Mouse (Mus musculus) thymus, adult 2 months (tissue): Measurements from ENCODE around the gene Sema4a. TPM values are rescaled to one million over a fixed set of nuclear protein-coding genes. Genes with fewer than 3 reads are reported as not detected.
"Not testable (repeated sequence)": the region's sequence is repeated elsewhere in the genome, so short reads cannot be mapped to it uniquely, and the experiment has no call there.

Experiments used
- DNase-seq: peaks from one replicate; pipeline ENCODE4 v3.0.0; 2021
- H3K27ac ChIP-seq: fragments of 200-500 bp; 2 replicates; pipeline ENCODE4 v1.5.1; 2012; ENCODE audit warnings: low read length, control low read depth; ENCODE audit not compliant: control insufficient read depth, insufficient read depth
- H3K27me3 ChIP-seq: fragments of 200-500 bp; 2 replicates; pipeline ENCODE4 v1.6.1; 2012; ENCODE audit warnings: mild to moderate bottlenecking, low read length, moderate library complexity, mixed read lengths; ENCODE audit not compliant: control insufficient read depth, insufficient read depth
- H3K36me3 ChIP-seq: fragments of 200-500 bp; 2 replicates; pipeline ENCODE4 v1.6.1; 2012; ENCODE audit warnings: mild to moderate bottlenecking, low read length, moderate library complexity; ENCODE audit not compliant: control insufficient read depth, insufficient read depth
- H3K4me1 ChIP-seq: fragments of 200-500 bp; replicated peaks from 2 replicates; pipeline ENCODE4 v1.6.1; 2012; ENCODE audit warnings: low read length; ENCODE audit not compliant: control insufficient read depth, insufficient read depth
- H3K4me3 ChIP-seq: fragments of 200-500 bp; 2 replicates; pipeline ENCODE4 v1.5.1; 2012; ENCODE audit warnings: mild to moderate bottlenecking, low read length, control low read depth, moderate library complexity; ENCODE audit not compliant: control insufficient read depth, insufficient read depth
- CTCF ChIP-seq: fragments of 200-500 bp; IDR thresholded peaks from 2 replicates; pipeline ENCODE4 v1.5.1; 2012; ENCODE audit warnings: mild to moderate bottlenecking, control low read depth, low read length, moderate library complexity, borderline replicate concordance; ENCODE audit not compliant: control insufficient read depth, poor library complexity, insufficient read depth; ENCODE audit errors: extremely low read depth
- POLR2A ChIP-seq: fragments of 200-500 bp; IDR thresholded peaks from 2 replicates; pipeline ENCODE4 v1.6.1; 2012; ENCODE audit warnings: mild to moderate bottlenecking, low read length, control low read depth, moderate library complexity; ENCODE audit not compliant: control insufficient read depth, poor library complexity, insufficient read depth; ENCODE audit errors: extremely low read depth
- WGBS: fragments of 180-500 bp; shearing (Covaris S2); methylation state at CpG from one replicate; pipeline ENCODE4 v1.1.7; 2018; 5-methylcytosine and 5-hydroxymethylcytosine counted together
- polyA plus RNA-seq: library from polyadenylated mRNA; depleted of rRNA; stranded (reverse); fragments of >200 nt; gene quantifications from 2 replicates; pipeline ENCODE4 v1.2.3, GENCODE M21; 2012

Gene Sema4a
- polyA plus RNA-seq, 1 experiment: 109 TPM

GRCm38 (mm10) chr3:88435515-88435914, 25.5 kb downstream of the Sema4a start:
- DNase-seq: no peak
- Histone ChIP-seq H3K27ac (no peak overlapping the region), H3K36me3 (no peaks in the 10 kb centered on the region), H3K27me3 (no peaks in the 10 kb centered on the region), H3K4me3 (no peak overlapping the region), H3K4me1 (peaks cover 3% of the 10 kb centered on the region)
- no peak for TF ChIP-seq CTCF
- no peak for TF ChIP-seq POLR2A
- WGBS: 88% methylated on average over 10 of the region's 10 CpGs

GRCm38 (mm10) chr3:88428639-88429038, 32.3 kb downstream of the Sema4a start:
- H3K36me3 ChIP-seq, H3K4me1 ChIP-seq, H3K27ac ChIP-seq, DNase-seq, H3K27me3 ChIP-seq, H3K4me3 ChIP-seq: not testable (repeated sequence)
- WGBS: 86% methylated on average over 8 of the region's 8 CpGs

- Histone ChIP-seq H3K4me1 (peaks cover 5% of the 10 kb centered on the region), H3K4me3 (no peak overlapping the region), H3K36me3 (no peaks in the 10 kb centered on the region), H3K27ac (no peak overlapping the region), H3K27me3 (no peaks in the 10 kb centered on the region)
- no peak for DNase-seq
- TF ChIP-seq POLR2A: no peak
- TF ChIP-seq CTCF: no peak
- WGBS: 69% methylated on average over 4 of the region's 4 CpGs
Measured at GRCm38 (mm10) chr3:88427342-88427905, 33.6 kb downstream of the Sema4a start.

- no peak overlapping the region for H3K4me3 ChIP-seq
- H3K27ac ChIP-seq: no peak overlapping the region
- 86% methylated on average over 10 of the region's 10 CpGs for WGBS
- TF ChIP-seq POLR2A (no peak), CTCF (no peak)
- H3K4me1 ChIP-seq: peaks cover 5% of the 10 kb centered on the region
- peaks cover 1% of the 10 kb centered on the region; the same call in 1 of the 2 replicates for H3K36me3 ChIP-seq
- no peaks in the 10 kb centered on the region for H3K27me3 ChIP-seq
- DNase-seq: no peak
Measured at GRCm38 (mm10) chr3:88425708-88426420, 35.1 kb downstream of the Sema4a start.

GRCm38 (mm10) chr3:88425330-88425689, 35.7 kb downstream of the Sema4a start:
- no peak overlapping the region for H3K27ac ChIP-seq
- H3K27me3 ChIP-seq: no peaks in the 10 kb centered on the region
- H3K36me3 ChIP-seq: peaks cover 7% of the 10 kb centered on the region
- peaks cover 5% of the 10 kb centered on the region for H3K4me1 ChIP-seq
- H3K4me3 ChIP-seq: no peak overlapping the region
- DNase-seq: no peak
- WGBS: 31% methylated on average over 2 of the region's 2 CpGs
- TF ChIP-seq POLR2A (no peak), CTCF (no peak)

GRCm38 (mm10) chr3:88424605-88425329, 36.2 kb downstream of the Sema4a start, which contains the start of gene Slc25a44:
TSS of gene Slc25a44 (minus strand) at chr3:88425139.
- Histone ChIP-seq H3K27me3 (no peaks in the 10 kb centered on the region), H3K27ac (no peak within 1 kb of the TSS), H3K4me3 (peak within 1 kb of the TSS; percentile 98), H3K4me1 (peaks cover 5% of the 10 kb centered on the region), H3K36me3 (peaks cover 10% of the 10 kb centered on the region)
- under 1% methylated on average over 35 of the region's 35 CpGs for WGBS
- TF ChIP-seq POLR2A (peak; percentile 61), CTCF (no peak)
- peak; percentile 97 for DNase-seq
